Mouse (Mus musculus): Measurements from ENCODE around the gene Cdnf. TPM values are rescaled to one million over a fixed set of nuclear protein-coding genes. Genes with fewer than 3 reads are reported as not detected.

The Cdnf gene
- polyA plus RNA-seq (2012; rRNA removed) = 0.14 and 0.16 TPM in 2 replicates

DNA sequence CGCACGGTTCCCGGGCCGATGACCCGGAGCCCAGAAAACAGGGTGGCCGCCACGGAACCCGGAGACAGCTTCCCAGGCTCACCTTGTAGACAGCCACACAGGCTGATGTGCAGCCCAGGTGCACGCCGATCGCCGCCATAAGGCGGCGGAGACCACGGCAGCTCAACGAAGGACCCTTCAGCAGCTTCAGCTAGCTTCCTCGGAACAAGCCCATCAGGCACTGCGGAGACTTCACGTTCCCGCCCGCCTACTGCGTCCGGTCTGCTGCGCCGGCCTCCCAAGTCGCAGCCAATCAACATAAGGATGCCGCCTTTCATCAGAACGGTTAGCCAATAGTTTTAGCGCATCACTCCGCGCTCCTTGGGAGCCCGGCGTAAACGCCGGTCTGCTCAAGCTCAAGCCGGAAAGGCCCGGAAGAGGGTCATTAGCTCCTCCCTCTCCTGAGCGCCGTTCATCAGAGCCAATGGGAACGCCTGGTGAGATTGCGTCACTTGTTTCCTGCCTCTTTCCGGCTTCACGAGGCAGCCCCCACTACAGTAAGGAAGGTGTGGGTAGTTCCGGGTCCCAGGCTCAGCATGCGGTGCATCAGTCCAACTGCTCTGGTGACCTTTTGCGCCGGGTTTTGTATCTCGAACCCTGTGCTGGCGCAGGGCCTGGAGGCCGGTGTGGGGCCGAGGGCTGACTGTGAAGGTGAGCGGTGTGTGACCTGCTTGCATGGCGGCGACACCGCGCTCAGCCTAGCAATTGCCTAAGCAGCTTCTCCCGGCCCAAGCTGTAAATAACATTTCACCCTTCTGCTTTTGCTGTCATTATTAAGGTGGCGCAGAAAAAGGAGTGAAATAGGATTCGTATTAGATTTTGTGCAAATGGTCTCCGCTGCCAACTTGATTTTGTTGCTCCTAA, at the start of gene Cdnf, which contains the start of the genes Gm45902 and Hspa14:
Gene Cdnf (plus strand): TSS at position 479 of the 903 bp plus-strand sequence.
Gene Gm45902 (minus strand): TSS at position 239 of the 903 bp plus-strand sequence.
Gene Hspa14 (minus strand): TSS at position 263 of the 903 bp plus-strand sequence.

DNA sequence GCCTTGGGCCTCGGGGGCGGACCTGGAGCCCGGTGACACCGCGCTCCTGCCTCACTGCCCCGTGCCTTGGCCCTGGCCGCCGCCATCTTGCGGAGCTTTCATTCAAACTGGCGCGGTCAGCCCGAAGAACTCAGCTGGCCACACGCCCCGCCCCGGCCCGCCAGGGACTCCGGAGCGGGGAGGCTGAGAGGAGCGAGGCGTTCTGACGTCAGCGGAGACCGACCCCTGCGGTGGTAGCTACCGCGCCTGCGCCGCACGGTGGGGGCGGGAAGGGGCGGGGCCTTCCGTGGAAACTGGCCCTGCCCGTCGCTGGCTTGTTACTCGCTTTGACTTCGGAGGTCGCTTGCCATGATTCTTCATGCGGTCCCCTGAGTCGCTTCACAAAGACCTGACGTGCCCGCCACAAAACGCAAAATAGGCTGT, 38.0 kb upstream of the Cdnf start, which contains the start of gene Suv39h2:
Gene Suv39h2 (minus strand): TSS at position 171 of the 423 bp plus-strand sequence.

DNA sequence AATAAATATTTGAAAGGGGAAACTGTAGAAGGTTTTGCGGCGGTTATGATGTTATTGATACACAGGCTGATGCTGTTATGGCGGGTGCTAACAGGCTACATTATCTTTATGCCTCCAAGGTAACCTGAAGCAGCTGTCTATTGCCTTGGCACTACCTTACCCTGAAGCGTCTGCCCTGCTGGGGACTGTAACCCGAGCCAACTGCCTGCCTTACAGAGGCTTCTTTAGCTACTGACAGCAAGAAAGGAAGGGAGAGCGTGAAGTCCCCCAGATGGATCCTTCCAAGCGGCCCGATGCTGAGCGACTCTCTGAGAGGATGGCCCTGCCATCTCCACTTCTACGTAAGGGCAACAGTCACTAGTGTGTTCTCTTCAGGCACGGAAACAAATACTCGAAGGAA, 57.4 kb downstream of the Cdnf start, which contains the start of gene Fam107b:
Gene Fam107b (plus strand): TSS at position 303 of the 400 bp plus-strand sequence.

Other genes with a start within 250 kb of the Cdnf start
- 4.9 and 5.0 TPM in 2 replicates for gene Nmt2, start 228.8 kb upstream of the Cdnf start, polyA plus RNA-seq (2012; rRNA removed)
- 6.0 and 6.7 TPM in 2 replicates for gene Rpp38, start 180.4 kb upstream of the Cdnf start, polyA plus RNA-seq (2012; rRNA removed)
- gene Acbd7, start 176.9 kb upstream of the Cdnf start, polyA plus RNA-seq (2012; rRNA removed) = 0.23 and 0.48 TPM in 2 replicates
- gene Olah, start 115.8 kb upstream of the Cdnf start, polyA plus RNA-seq (2012; rRNA removed) = not detected in 2 replicates
- not detected in 2 replicates for gene Meig1, start 90.4 kb upstream of the Cdnf start, polyA plus RNA-seq (2012; rRNA removed)
- 5.4 and 6.2 TPM in 2 replicates for gene Dclre1c, start 88.9 kb upstream of the Cdnf start, polyA plus RNA-seq (2012; rRNA removed)
- gene Suv39h2, start 38.0 kb upstream of the Cdnf start, polyA plus RNA-seq (2012; rRNA removed) = 1.5 TPM in 2 replicates
- gene Gm45902, start 240 bp upstream of the Cdnf start, polyA plus RNA-seq (2012; rRNA removed) = 0.79 and 0.89 TPM in 2 replicates
- 29.2 and 31.6 TPM in 2 replicates for gene Hspa14, start 216 bp upstream of the Cdnf start, polyA plus RNA-seq (2012; rRNA removed)
- 17.0 and 17.5 TPM in 2 replicates for gene Fam107b, start 57.5 kb downstream of the Cdnf start, polyA plus RNA-seq (2012; rRNA removed)